Mouse (Mus musculus) mesoderm, embryonic 11.5 days (tissue): ENCODE measurements around the gene Lrrfip1.

Experiments
- DNase-seq: peaks from one replicate; pipeline ENCODE4 v3.0.0-alpha.2; 2012; ENCODE audit warnings: low read depth, low spot score

Lrrfip1 gene

GRCm38 (mm10) chr1:91023960-91024359, 25.4 kb downstream of the Lrrfip1 start:
- no peak for DNase-seq

GRCm38 (mm10) chr1:91024464-91024863, 25.9 kb downstream of the Lrrfip1 start:
- no peak for DNase-seq

GRCm38 (mm10) chr1:91026945-91027344, 28.4 kb downstream of the Lrrfip1 start:
- DNase-seq, result no peak

GRCm38 (mm10) chr1:91030383-91030782, 31.8 kb downstream of the Lrrfip1 start:
- no peak for DNase-seq

DNA sequence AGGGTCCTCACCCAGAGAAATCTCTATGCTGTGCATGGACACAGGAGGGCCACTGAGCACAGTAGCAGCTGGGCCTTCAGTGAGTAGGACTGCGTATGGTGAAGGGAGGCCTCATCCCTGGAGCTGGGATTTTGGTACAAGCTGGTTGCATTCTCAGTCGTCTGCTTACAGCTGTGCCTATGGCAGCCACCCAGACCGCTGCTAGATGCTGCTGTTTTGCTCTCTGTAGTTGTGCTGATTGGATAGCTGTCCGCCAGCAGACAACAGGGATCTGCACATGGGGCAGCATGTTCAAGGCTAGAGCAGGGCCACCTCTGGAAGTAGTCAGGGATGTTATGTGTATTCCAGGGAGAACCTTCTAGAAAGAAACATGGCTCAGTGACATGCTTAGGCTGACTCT, 33.0 kb downstream of the Lrrfip1 start:
- DNase-seq, result no peak

DNA sequence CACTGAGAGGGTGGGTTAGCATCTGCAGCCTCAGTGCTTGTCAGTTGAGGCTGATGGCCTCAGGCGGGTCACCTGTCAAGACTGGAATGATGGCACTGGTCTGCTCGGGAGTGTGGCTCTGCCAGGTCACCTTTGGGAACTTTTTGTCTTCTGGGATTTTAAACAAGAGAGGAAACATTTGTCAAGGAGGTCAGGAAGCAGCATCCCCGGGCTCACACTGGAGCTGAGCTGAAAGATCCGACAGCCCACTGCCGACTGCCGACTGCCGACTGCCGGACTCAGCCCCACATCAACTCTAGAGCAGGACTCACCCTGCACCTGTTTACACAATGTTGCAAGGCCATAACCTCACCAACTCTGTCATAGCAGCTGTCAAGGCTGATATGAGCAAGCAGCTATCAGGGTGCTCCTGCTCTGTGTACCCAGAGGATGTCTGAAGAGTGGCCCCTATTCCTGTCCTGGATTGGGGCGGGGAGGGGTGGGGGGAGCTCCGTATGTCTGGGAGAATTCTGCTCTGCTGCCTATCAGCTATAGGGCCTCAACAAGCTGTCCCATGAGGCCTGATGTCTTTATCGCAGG, 33.9 kb downstream of the Lrrfip1 start:
- DNase-seq, result no peak

GRCm38 (mm10) chr1:91034547-91034946, 36.0 kb downstream of the Lrrfip1 start:
- DNase-seq, result no peak

- no peak for DNase-seq
These were observed 36.7 kb downstream of the Lrrfip1 start for GRCm38 (mm10) chr1:91035266-91035665.

DNA sequence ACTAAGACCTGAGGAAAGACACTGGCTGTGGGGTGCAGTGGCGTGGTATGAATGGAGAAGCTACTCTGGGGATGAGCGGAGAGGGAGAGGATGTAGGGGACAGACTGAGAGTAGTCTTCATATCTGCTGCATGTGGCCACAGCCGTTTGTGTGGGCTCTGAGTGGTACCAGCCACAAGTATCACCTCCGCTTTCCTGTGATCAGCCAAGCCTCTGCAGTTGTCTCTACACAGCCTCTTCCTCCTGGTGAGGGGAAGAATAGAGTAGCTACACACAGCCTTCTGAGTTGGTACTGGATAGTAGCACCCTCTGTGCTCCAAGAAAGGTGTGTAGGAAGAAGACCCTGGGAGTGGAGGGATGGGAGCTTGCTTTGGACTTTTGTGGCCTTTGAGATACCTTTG, 38.7 kb downstream of the Lrrfip1 start:
- DNase-seq, result no peak

DNA sequence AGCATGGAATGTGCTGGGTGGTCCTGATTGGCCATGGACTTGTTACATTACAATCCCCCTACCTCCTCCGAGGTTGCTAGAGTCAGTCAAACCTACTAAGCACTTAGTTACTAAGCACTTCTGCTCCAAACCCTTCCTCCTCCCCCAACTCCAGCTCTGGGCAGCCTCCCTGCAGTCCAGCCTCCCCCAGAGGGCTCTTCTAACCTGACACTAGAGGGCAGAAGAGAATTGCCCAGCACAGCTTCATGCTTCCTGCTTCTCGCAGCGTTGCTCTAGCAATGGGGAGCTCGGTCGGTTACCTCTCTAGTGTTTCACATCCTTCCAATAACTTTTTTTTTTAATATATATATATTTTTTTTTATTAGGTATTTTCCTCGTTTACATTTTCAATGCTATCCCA, 39.5 kb downstream of the Lrrfip1 start:
- DNase-seq, result no peak

DNA sequence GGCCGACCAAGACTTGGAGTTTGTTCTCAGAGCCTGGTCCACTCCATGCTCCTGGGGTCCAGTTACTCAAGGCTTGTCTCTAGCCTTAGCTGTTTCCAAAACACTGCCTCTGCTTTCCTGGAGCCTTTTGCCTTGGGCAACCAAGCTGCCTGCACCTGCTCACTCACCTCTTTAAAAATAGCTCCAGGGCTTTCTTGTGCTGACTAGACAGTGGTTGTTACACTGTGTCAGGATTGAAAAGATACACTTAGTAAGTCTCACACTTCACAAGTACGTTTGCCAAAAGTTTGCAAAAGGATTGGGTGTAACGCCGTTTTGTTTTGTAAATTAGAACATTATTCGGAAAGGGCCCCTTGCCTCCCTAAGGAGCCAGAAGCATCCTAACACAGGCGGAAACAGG, 40.0 kb downstream of the Lrrfip1 start:
- no peak for DNase-seq

DNA sequence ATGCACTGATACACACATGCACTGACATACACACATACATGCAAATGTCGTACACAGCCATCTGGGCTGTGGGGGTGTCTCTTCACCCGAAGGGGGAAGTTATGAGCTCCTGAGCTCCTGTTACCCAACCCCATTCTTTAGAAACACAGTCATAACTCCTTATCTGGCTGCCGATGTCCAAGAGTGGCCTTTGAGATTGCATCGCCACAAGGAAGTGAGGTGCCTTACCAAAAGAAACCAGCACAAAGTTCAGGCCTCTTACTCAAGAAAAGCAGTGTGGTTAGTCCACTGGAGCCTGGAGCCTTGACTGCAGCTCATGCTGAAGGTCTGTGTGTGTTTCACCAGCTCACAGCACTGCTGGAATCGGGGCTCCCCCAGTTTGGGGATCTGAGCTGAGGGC, 43.1 kb downstream of the Lrrfip1 start:
- no peak for DNase-seq

DNA sequence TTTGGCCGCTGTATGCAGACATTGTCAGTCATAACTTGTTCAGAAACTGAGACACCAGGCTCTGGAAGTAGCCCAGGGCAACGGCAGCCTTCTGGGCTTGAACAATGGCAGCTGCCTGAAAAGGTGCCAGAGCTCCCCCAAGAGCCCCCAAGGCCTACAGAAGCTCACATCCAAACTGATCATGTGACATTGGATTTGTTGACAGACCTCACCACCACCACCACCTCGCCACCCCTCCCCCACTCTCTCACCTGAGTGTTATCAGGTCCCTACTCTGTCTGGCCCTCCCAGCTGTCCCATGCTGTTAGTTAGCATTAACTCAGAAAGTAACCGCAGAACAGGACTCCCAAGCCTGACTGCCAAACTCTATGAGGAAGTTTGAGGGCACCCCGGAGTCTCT, 44.7 kb downstream of the Lrrfip1 start:
- no peak for DNase-seq

- DNase-seq, result no peak
These were observed 45.6 kb downstream of the Lrrfip1 start for GRCm38 (mm10) chr1:91044176-91044575.

- DNase-seq, result no peak
These were observed 46.1 kb downstream of the Lrrfip1 start for GRCm38 (mm10) chr1:91044648-91045047.

DNA sequence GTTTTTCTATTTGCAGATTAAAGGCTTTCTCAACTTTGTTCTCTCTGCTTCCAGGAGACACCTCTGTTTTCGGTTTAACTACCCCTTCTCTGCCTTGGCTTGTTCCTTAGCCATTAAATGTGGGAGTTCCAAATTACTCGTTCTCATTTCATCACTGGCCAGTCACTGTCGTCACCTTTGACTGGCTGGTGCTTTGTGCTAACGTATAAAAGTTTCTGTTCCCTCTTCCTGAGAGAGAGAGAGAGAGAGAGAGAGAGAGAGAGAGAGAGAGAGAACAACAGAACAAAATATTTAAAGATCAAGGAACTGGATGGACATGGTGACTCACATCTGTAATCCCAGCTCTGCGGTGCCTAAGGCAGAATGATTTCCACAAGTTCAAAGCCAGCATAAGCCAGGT, 47.7 kb downstream of the Lrrfip1 start:
- DNase-seq, result no peak

DNA sequence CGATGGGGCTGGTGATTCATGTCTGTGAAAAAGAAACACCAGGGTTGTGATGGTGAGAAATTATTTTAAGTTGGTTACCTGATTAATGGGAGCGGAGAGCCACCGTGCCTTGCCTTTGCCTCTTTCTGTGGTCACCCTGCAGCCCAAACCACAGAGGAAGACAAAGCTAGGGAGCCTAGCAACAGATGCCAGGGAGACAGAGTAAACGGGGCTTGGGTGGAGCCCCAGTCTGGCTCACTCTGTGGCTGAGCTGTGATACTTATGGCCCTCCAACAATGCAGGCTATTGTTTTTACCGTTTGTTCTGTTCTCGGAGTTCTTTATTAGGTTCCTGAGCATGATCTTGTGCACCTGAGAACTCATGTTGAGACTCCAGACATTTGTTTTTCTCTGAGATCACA, 50.8 kb downstream of the Lrrfip1 start:
- DNase-seq, result no peak

- DNase-seq, result no peak
These were observed 53.0 kb downstream of the Lrrfip1 start for GRCm38 (mm10) chr1:91051461-91052094.

DNA sequence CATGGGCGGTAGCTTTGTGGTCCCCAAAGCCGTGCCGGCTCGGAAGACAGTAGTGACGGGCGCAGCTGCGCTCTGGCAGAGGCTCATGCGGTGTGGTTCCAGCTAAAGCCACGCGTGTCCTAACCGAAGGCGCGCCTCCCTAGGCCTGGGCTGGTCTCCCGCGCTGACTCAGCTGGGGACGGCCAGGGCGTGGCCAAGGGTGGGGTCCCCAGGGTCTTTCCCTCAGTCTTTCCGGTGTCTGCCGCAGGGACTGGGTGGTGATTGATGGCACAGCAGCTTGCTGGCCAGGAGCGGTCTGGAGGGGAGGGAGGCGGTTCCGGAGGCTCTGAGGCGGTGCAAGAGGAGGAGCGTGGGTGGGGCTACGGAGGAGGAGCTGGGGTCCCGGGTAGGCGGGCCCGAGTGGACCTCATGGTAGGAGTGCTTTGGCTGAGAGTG, 54.2 kb downstream of the Lrrfip1 start:
- DNase-seq, result peak; percentile 92

DNA sequence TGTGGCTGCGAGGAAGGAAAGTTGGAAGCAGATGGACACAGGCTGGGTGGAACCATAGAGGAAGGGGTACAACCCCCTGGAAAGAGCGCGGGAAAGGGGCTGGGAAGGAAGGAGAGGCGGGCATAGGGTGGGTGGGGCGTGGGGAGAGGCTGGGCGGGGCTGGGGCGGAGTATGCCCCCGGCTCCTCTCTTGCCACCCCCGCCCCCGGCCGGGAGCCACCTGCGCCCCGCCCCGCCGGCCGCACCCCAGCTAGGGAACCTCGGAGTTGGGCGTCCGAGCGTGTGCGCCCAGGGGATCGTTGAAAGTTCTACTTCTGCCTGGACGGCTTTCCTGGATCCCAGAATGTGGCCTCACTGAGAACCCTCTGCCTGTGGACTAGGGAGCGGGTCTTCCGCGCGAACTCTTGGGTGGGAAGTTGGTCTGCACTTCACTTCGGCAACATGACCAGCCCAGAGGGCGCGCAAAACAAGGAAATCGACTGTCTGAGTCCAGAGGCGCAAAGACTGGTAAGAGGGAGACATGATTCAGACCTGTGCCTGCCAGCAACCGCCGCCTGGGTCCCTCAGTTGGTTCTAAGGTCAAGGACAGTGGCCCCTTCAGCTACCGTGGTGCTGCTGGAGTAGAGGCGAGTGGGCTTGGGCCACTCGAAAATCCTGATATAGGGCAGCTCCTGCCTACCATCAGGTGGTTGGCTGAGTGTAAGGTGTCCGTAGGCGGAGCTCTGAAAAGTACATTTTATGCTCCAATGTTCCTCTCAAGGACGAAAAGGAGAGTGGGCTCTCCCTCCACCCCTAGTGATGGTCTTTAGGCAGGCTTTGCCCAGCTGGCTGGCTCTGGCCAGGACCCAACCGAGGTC, 54.9 kb downstream of the Lrrfip1 start:
- no peak for DNase-seq

DNA sequence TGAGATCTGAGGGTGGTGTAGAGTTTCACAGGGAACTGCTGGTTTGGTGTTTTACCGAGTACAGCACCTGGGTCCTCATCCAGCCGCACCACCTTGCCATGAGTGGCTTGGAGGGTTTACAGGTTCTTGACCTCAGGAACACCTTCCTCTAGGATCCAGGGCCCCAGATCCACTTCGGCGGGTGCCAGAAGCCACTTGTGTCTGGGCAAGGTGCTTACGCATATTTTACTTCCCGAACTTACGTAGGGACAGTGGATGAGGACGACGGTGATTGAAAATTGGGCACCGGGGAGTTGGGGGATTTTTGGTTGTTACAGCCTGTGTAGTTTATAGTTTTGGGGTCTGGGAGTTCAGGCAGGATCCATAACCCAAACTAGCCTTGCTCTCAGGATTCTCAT, 55.5 kb downstream of the Lrrfip1 start:
- no peak for DNase-seq

GRCm38 (mm10) chr1:91054815-91055214, 56.3 kb downstream of the Lrrfip1 start:
- DNase-seq, result no peak

DNA sequence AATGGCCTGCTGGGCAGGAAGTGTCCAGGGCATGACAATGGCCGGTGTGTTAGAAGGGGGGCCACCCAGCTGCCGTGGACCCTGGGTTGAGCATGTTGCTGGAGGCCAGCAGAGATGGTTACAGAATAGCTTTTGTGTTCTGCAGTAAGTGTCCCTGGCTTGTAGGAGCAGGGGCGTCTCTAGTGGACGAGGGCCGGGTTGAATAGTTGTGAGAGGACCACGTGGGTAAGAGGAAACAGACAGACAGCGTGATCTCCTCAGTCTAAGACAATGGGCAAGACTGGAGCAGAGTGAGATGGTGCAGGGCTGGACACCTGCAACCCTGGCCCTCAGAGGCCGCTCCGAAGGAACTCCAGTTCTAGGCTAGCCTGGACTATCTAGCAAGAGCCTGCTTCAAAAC, 57.2 kb downstream of the Lrrfip1 start:
- no peak for DNase-seq
